Mouse (Mus musculus) adrenal gland (tissue): ENCODE data around the gene Ppp6r3.
"Not testable (repeated sequence)": the region's sequence is repeated elsewhere in the genome, so short reads cannot be mapped to it uniquely, and the experiment has no call there.

Experiments used
- intact Hi-C: fragments of 180-260 bp; cut with DNase I; formaldehyde crosslinking; loops from one replicate; pipeline ENCODE4 v1.15.1; 2025
- long read RNA-seq, 2 experiments: library from polyadenylated mRNA; unstranded; transcript quantifications; one replicate each; pipeline ENCODE4 v2.0.0; 2020; ENCODE audit warnings: borderline replicate concordance in 1 of 2; ENCODE audit not compliant: insufficient replicate concordance in 1 of 2

The Ppp6r3 gene
- long read RNA-seq, experiment 1, full-length matches to known transcripts, result 1 of 13 reads
- long read RNA-seq, experiment 1, partial matches to known transcripts, result 6 of 13 reads
- long read RNA-seq, experiment 1, other reads (novel, unspliced or antisense), result 6 of 13 reads
- long read RNA-seq, experiment 2, full-length matches to known transcripts, result 2 of 14 reads
- long read RNA-seq, experiment 2, partial matches to known transcripts, result 5 of 14 reads
- long read RNA-seq, experiment 2, other reads (novel, unspliced or antisense), result 7 of 14 reads

GRCm38 (mm10) chr19:3575632-3576384 lies at the start of gene Ppp6r3:
TSS of gene Ppp6r3 (minus strand) at chr19:3575749.
- intact Hi-C loops, result no loop called here

GRCm38 (mm10) chr19:3625111-3625510 lies 49.6 kb upstream of the Ppp6r3 start:
- intact Hi-C loops, result no loop called here

- intact Hi-C loops, result loop anchor here (1.0 to 5.0 kb wide), 2 partner anchors 73 to 95 kb away; no protein-coding TSS in a partner anchor
These were observed 48.3 kb upstream of the Ppp6r3 start for GRCm38 (mm10) chr19:3623824-3624223.

- intact Hi-C loops, result loop anchor here (5.0 kb wide), 1 partner anchor 74 kb away; no protein-coding TSS in a partner anchor
These were observed 47.7 kb upstream of the Ppp6r3 start for GRCm38 (mm10) chr19:3623294-3623693.

GRCm38 (mm10) chr19:3620871-3621270 lies 45.3 kb upstream of the Ppp6r3 start:
- intact Hi-C loops, result loop anchor here (5.0 kb wide), 1 partner anchor 76 kb away; no protein-coding TSS in a partner anchor

GRCm38 (mm10) chr19:3619359-3619758 lies 43.8 kb upstream of the Ppp6r3 start:
- intact Hi-C loops, result no loop called here

GRCm38 (mm10) chr19:3613991-3614390 lies 38.4 kb upstream of the Ppp6r3 start:
- intact Hi-C loops, result no loop called here

GRCm38 (mm10) chr19:3612534-3613273 lies 37.2 kb upstream of the Ppp6r3 start:
- intact Hi-C loops, result no loop called here

GRCm38 (mm10) chr19:3611730-3612129 lies 36.2 kb upstream of the Ppp6r3 start:
- intact Hi-C loops, result no loop called here

GRCm38 (mm10) chr19:3610886-3611285 lies 35.3 kb upstream of the Ppp6r3 start:
- intact Hi-C loops, result no loop called here

GRCm38 (mm10) chr19:3609826-3610225 lies 34.3 kb upstream of the Ppp6r3 start:
- intact Hi-C loops, result no loop called here

GRCm38 (mm10) chr19:3594316-3594715 lies 18.8 kb upstream of the Ppp6r3 start:
- intact Hi-C loops, result no loop called here

- intact Hi-C loops, result no loop called here
These were observed 18.0 kb upstream of the Ppp6r3 start for GRCm38 (mm10) chr19:3593379-3594055.

GRCm38 (mm10) chr19:3589968-3590367 lies 14.4 kb upstream of the Ppp6r3 start:
- intact Hi-C loops, result no loop called here

GRCm38 (mm10) chr19:3589547-3589946 lies 14.0 kb upstream of the Ppp6r3 start:
- intact Hi-C loops, result no loop called here

- intact Hi-C loops, result not testable (repeated sequence)
These were observed 12.2 kb upstream of the Ppp6r3 start for GRCm38 (mm10) chr19:3587729-3588128.

- intact Hi-C loops, result no loop called here
These were observed 11.0 kb upstream of the Ppp6r3 start for GRCm38 (mm10) chr19:3586540-3586939.

- intact Hi-C loops, result no loop called here
These were observed 10.5 kb upstream of the Ppp6r3 start for GRCm38 (mm10) chr19:3586026-3586425.

GRCm38 (mm10) chr19:3581326-3581725 lies 5.8 kb upstream of the Ppp6r3 start:
- intact Hi-C loops, result loop anchor here (5.0 kb wide), 1 partner anchor 136 kb away; no protein-coding TSS in a partner anchor

- intact Hi-C loops, result no loop called here
These were observed 2.4 kb upstream of the Ppp6r3 start for GRCm38 (mm10) chr19:3577911-3578290.

- intact Hi-C loops, result no loop called here
These were observed 1.8 kb upstream of the Ppp6r3 start for GRCm38 (mm10) chr19:3577265-3577910.
